In the genomic region with DNA sequence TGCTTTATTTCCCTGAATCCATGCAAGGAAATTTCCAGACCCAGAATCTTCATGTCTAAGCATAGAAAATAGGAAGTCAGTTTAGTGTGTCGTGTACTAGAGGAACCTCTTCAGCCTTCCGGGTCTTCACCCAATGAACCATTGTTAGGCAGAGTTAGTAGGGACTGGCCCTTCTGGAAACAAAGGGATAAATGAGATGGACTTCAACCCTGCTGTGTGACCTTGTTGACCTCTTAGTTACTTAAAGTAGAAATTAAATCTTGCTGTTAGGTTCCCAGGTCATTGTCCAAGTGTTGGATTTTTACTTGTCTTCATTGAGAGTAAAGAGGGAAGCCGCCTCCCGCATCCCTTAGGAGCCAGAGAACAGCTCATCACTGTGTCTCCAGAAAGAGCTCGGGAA, we compare ENCODE assay signal across 23 mouse cellular contexts. TPM values are rescaled to one million over a fixed set of nuclear protein-coding genes. Genes with fewer than 3 reads are reported as not detected.
"Had no signal": no experiment of that assay in that cellular context is flagged by ENCODE, and none has a peak within 500 bp of the region (broad histone marks: within the 10 kb centered on the region; RNA-seq: fewer than 3 reads in every experiment).

No protein-coding gene starts in this region.

- H3K4me2 ChIP-seq: lung, embryonic 14.5 days; midbrain, embryonic 11.5 days; midbrain, embryonic 13.5 days; midbrain, embryonic 15.5 days; neural tube, embryonic 12.5 days; stomach, embryonic 15.5 days had no signal

- H3K4me1 ChIP-seq: megakaryocyte, embryonic 14.5 days; midbrain, embryonic 13.5 days; midbrain, embryonic 15.5 days; neural tube, embryonic 12.5 days; stomach, embryonic 15.5 days had no signal

- H3K27me3 ChIP-seq: megakaryocyte, embryonic 14.5 days; midbrain, embryonic 13.5 days; midbrain, embryonic 15.5 days; neural tube, embryonic 12.5 days; stomach, embryonic 15.5 days had no signal

- H3K9ac ChIP-seq: lung, embryonic 14.5 days; midbrain, embryonic 13.5 days; midbrain, embryonic 15.5 days; neural tube, embryonic 12.5 days; stomach, embryonic 15.5 days had no signal

- ATAC-seq: midbrain, embryonic 13.5 days; midbrain, embryonic 15.5 days had no signal

- H3K27ac ChIP-seq: macrophage; midbrain, embryonic 13.5 days; midbrain, embryonic 15.5 days; neural tube, embryonic 12.5 days; stomach, embryonic 15.5 days; stomach, postnatal 0 days had no signal

- H3K9me3 ChIP-seq: megakaryocyte, embryonic 14.5 days; midbrain, embryonic 13.5 days; midbrain, embryonic 15.5 days; neural tube, embryonic 12.5 days; stomach, embryonic 15.5 days had no signal

- H3K4me3 ChIP-seq: megakaryocyte, embryonic 14.5 days; midbrain, embryonic 13.5 days; midbrain, embryonic 15.5 days; neural tube, embryonic 12.5 days; stomach, embryonic 15.5 days had no signal

- DNase-seq: lung, embryonic 14.5 days; lung, postnatal 10 days; right cerebral cortex, postnatal 14 days; thymus, adult 2 months; thymus, postnatal 25 days; thymus, postnatal 4 days had no signal

RNA-seq across cellular contexts. Expression of a gene that starts 26.1 kb away (rescaled TPM):
- total RNA-seq: megakaryocyte progenitor cell, adult 5-6 weeks; monocyte, adult 5-6 weeks; neutrophil, adult 5-6 weeks had no signal
- polyA plus RNA-seq: lung, embryonic 14.5 days; midbrain, embryonic 11.5 days; midbrain, embryonic 13.5 days; midbrain, embryonic 15.5 days; midbrain, postnatal 0 days; neural tube, embryonic 14.5 days; spleen, adult 2 months; testis, adult 2 months; urinary bladder, adult 2 months had no signal

RNA-seq across cellular contexts. Expression of a gene that starts 33.6 kb away (rescaled TPM):
- total RNA-seq: megakaryocyte progenitor cell, adult 5-6 weeks; monocyte, adult 5-6 weeks; neutrophil, adult 5-6 weeks had no signal
- polyA plus RNA-seq: lung, embryonic 14.5 days had no signal

RNA-seq across cellular contexts. Expression of a gene that starts 40.2 kb away (rescaled TPM):
- total RNA-seq: megakaryocyte progenitor cell, adult 5-6 weeks; midbrain, postnatal 0 days; monocyte, adult 5-6 weeks; neutrophil, adult 5-6 weeks had no signal
- polyA plus RNA-seq: lung, embryonic 14.5 days; macrophage; midbrain, embryonic 11.5 days; midbrain, embryonic 13.5 days; midbrain, embryonic 15.5 days; midbrain, postnatal 0 days; neural tube, embryonic 14.5 days; spleen, adult 2 months; urinary bladder, adult 2 months had no signal

RNA-seq across cellular contexts. Expression of a gene that starts 47.5 kb away (rescaled TPM):
- total RNA-seq: megakaryocyte progenitor cell, adult 5-6 weeks; midbrain, postnatal 0 days; monocyte, adult 5-6 weeks; neutrophil, adult 5-6 weeks had no signal
- polyA plus RNA-seq: lung, embryonic 14.5 days; lung, embryonic 16.5 days; macrophage; midbrain, embryonic 11.5 days; midbrain, embryonic 13.5 days; midbrain, embryonic 15.5 days; midbrain, postnatal 0 days; spleen, adult 2 months; stomach, embryonic 15.5 days; stomach, postnatal 0 days; urinary bladder, adult 2 months had no signal
